Mouse (Mus musculus): Measurements from ENCODE around the gene Rfpl4b. TPM values are rescaled to one million over a fixed set of nuclear protein-coding genes. Genes with fewer than 3 reads are reported as not detected.
"Not testable (repeated sequence)": the region's sequence is repeated elsewhere in the genome, so short reads cannot be mapped to it uniquely, and the experiment has no call there.

Gene Rfpl4b
- polyA plus RNA-seq (2015; fragmentation: Nextera tagmentation; extraction: Ambion mirVana) = not detected in 2 replicates

GRCm38 (mm10) chr10:38821679-38822078 lies at the start of gene Rfpl4b:
Gene Rfpl4b (minus strand): TSS chr10:38821779.
- no peak within 1 kb of the TSS for H3K9ac ChIP-seq (replicated peaks; ENCODE audit: low read depth, low read length)
- WGBS = 96% methylated on average over 3 of the region's 3 CpGs
- no peak within 1 kb of the TSS for H3K4me3 ChIP-seq (replicated peaks; ENCODE audit: low read length)
- no peaks in the 10 kb centered on the region for H3K27me3 ChIP-seq (replicated peaks; ENCODE audit: control insufficient read depth, insufficient read depth, low read length)
- H3K36me3 ChIP-seq (ENCODE audit: control insufficient read depth, insufficient read depth) = no peaks in the 10 kb centered on the region
- no peak within 1 kb of the TSS for H3K27ac ChIP-seq (ENCODE audit: low read length)
- no peak for ATAC-seq
- H3K9me3 ChIP-seq (ENCODE audit: control insufficient read depth, low read length) = 0 out of 2 replicates have a peak, but pooled peaks cover 8% of the 10 kb centered on the region
- no peak within 1 kb of the TSS for H3K4me2 ChIP-seq (ENCODE audit: low read length)
- no peaks in the 10 kb centered on the region for H3K4me1 ChIP-seq (replicated peaks; ENCODE audit: control insufficient read depth, insufficient read depth, low read length)

GRCm38 (mm10) chr10:38855186-38855585 lies 33.6 kb upstream of the Rfpl4b start:
- H3K27ac ChIP-seq (ENCODE audit: low read length) = no peak overlapping the region
- H3K4me2 ChIP-seq (ENCODE audit: low read length) = no peak overlapping the region
- WGBS = 61% methylated on average over 2 of the region's 2 CpGs
- H3K27me3 ChIP-seq (replicated peaks; ENCODE audit: control insufficient read depth, insufficient read depth, low read length) = no peaks in the 10 kb centered on the region
- H3K4me1 ChIP-seq (replicated peaks; ENCODE audit: control insufficient read depth, insufficient read depth, low read length) = no peaks in the 10 kb centered on the region
- no peak overlapping the region for H3K4me3 ChIP-seq (replicated peaks; ENCODE audit: low read length)
- H3K36me3 ChIP-seq (ENCODE audit: control insufficient read depth, insufficient read depth) = no peaks in the 10 kb centered on the region
- no peaks in the 10 kb centered on the region for H3K9me3 ChIP-seq (ENCODE audit: control insufficient read depth, low read length)
- ATAC-seq = no peak
- H3K9ac ChIP-seq (replicated peaks; ENCODE audit: low read depth, low read length) = no peak overlapping the region

- H3K27ac ChIP-seq (ENCODE audit: low read length); ATAC-seq; H3K4me3 ChIP-seq (replicated peaks; ENCODE audit: low read length); H3K9ac ChIP-seq (replicated peaks; ENCODE audit: low read depth, low read length); H3K4me1 ChIP-seq (replicated peaks; ENCODE audit: control insufficient read depth, insufficient read depth, low read length); H3K4me2 ChIP-seq (ENCODE audit: low read length); H3K27me3 ChIP-seq (replicated peaks; ENCODE audit: control insufficient read depth, insufficient read depth, low read length); H3K9me3 ChIP-seq (ENCODE audit: control insufficient read depth, low read length); H3K36me3 ChIP-seq (ENCODE audit: control insufficient read depth, insufficient read depth): not testable (repeated sequence)
- WGBS = 38% methylated on average over 5 of the region's 5 CpGs
These were observed 28.4 kb upstream of the Rfpl4b start for GRCm38 (mm10) chr10:38850006-38850405.

GRCm38 (mm10) chr10:38848884-38849499 lies 27.4 kb upstream of the Rfpl4b start:
- H3K27ac ChIP-seq (ENCODE audit: low read length) = no peak overlapping the region
- 12% methylated on average over 8 of the region's 8 CpGs for WGBS
- H3K27me3 ChIP-seq (replicated peaks; ENCODE audit: control insufficient read depth, insufficient read depth, low read length) = no peaks in the 10 kb centered on the region
- ATAC-seq = peak; percentile 66; the same call in 1 of the 2 replicates
- H3K9me3 ChIP-seq (ENCODE audit: control insufficient read depth, low read length) = no peaks in the 10 kb centered on the region
- no peaks in the 10 kb centered on the region for H3K36me3 ChIP-seq (ENCODE audit: control insufficient read depth, insufficient read depth)
- no peak overlapping the region for H3K4me3 ChIP-seq (replicated peaks; ENCODE audit: low read length)
- H3K4me2 ChIP-seq (ENCODE audit: low read length) = no peak overlapping the region
- H3K4me1 ChIP-seq (replicated peaks; ENCODE audit: control insufficient read depth, insufficient read depth, low read length) = no peaks in the 10 kb centered on the region
- no peak overlapping the region for H3K9ac ChIP-seq (replicated peaks; ENCODE audit: low read depth, low read length)

- Histone ChIP-seq H3K4me3 (replicated peaks; ENCODE audit: low read length) (no peak overlapping the region), H3K9ac (replicated peaks; ENCODE audit: low read depth, low read length) (no peak overlapping the region), H3K4me2 (ENCODE audit: low read length) (no peak overlapping the region), H3K27ac (ENCODE audit: low read length) (no peak overlapping the region), H3K9me3 (ENCODE audit: control insufficient read depth, low read length) (no peaks in the 10 kb centered on the region), H3K27me3 (replicated peaks; ENCODE audit: control insufficient read depth, insufficient read depth, low read length) (no peaks in the 10 kb centered on the region), H3K36me3 (ENCODE audit: control insufficient read depth, insufficient read depth) (no peaks in the 10 kb centered on the region), H3K4me1 (replicated peaks; ENCODE audit: control insufficient read depth, insufficient read depth, low read length) (no peaks in the 10 kb centered on the region)
- WGBS = 84% methylated on average over 4 of the region's 4 CpGs
- no peak for ATAC-seq
These were observed 26.7 kb upstream of the Rfpl4b start for GRCm38 (mm10) chr10:38848231-38848630.

GRCm38 (mm10) chr10:38823741-38824140 lies 2.2 kb upstream of the Rfpl4b start:
- 58% methylated on average over 1 of the region's 1 CpGs for WGBS
- Histone ChIP-seq H3K4me3 (replicated peaks; ENCODE audit: low read length) (no peak overlapping the region), H3K27ac (ENCODE audit: low read length) (no peak overlapping the region), H3K4me1 (replicated peaks; ENCODE audit: control insufficient read depth, insufficient read depth, low read length) (no peaks in the 10 kb centered on the region), H3K4me2 (ENCODE audit: low read length) (no peak overlapping the region), H3K9ac (replicated peaks; ENCODE audit: low read depth, low read length) (no peak overlapping the region), H3K36me3 (ENCODE audit: control insufficient read depth, insufficient read depth) (no peaks in the 10 kb centered on the region), H3K27me3 (replicated peaks; ENCODE audit: control insufficient read depth, insufficient read depth, low read length) (no peaks in the 10 kb centered on the region), H3K9me3 (ENCODE audit: control insufficient read depth, low read length) (0 out of 2 replicates have a peak, but pooled peaks cover 8% of the 10 kb centered on the region)
- no peak for ATAC-seq

GRCm38 (mm10) chr10:38806056-38806455 lies 15.5 kb downstream of the Rfpl4b start:
- H3K4me2 ChIP-seq (ENCODE audit: low read length) = no peak overlapping the region
- H3K4me1 ChIP-seq (replicated peaks; ENCODE audit: control insufficient read depth, insufficient read depth, low read length) = no peaks in the 10 kb centered on the region

GRCm38 (mm10) chr10:38804047-38804446 lies 17.5 kb downstream of the Rfpl4b start:
- Histone ChIP-seq H3K27me3 (replicated peaks; ENCODE audit: control insufficient read depth, insufficient read depth, low read length) (no peaks in the 10 kb centered on the region), H3K4me2 (ENCODE audit: low read length) (no peak overlapping the region), H3K4me1 (replicated peaks; ENCODE audit: control insufficient read depth, insufficient read depth, low read length) (no peaks in the 10 kb centered on the region), H3K27ac (ENCODE audit: low read length) (no peak overlapping the region), H3K9me3 (ENCODE audit: control insufficient read depth, low read length) (no peaks in the 10 kb centered on the region), H3K4me3 (replicated peaks; ENCODE audit: low read length) (no peak overlapping the region), H3K9ac (replicated peaks; ENCODE audit: low read depth, low read length) (no peak overlapping the region), H3K36me3 (ENCODE audit: control insufficient read depth, insufficient read depth) (no peaks in the 10 kb centered on the region)
- ATAC-seq = no peak
- 93% methylated on average over 8 of the region's 8 CpGs for WGBS

More at GRCm38 (mm10) chr10:38806056-38806455, 15.5 kb downstream of the Rfpl4b start:
- no peak overlapping the region for H3K27ac ChIP-seq (ENCODE audit: low read length)
- no peak overlapping the region for H3K9ac ChIP-seq (replicated peaks; ENCODE audit: low read depth, low read length)
- 77% methylated on average over 2 of the region's 2 CpGs for WGBS
- H3K4me3 ChIP-seq (replicated peaks; ENCODE audit: low read length) = no peak overlapping the region
- H3K9me3 ChIP-seq (ENCODE audit: control insufficient read depth, low read length) = no peaks in the 10 kb centered on the region
- no peaks in the 10 kb centered on the region for H3K36me3 ChIP-seq (ENCODE audit: control insufficient read depth, insufficient read depth)
- ATAC-seq = no peak
- H3K27me3 ChIP-seq (replicated peaks; ENCODE audit: control insufficient read depth, insufficient read depth, low read length) = no peaks in the 10 kb centered on the region

- Histone ChIP-seq H3K4me1 (replicated peaks; ENCODE audit: control insufficient read depth, insufficient read depth, low read length) (no peaks in the 10 kb centered on the region), H3K4me3 (replicated peaks; ENCODE audit: low read length) (no peak overlapping the region), H3K36me3 (ENCODE audit: control insufficient read depth, insufficient read depth) (no peaks in the 10 kb centered on the region), H3K9ac (replicated peaks; ENCODE audit: low read depth, low read length) (no peak overlapping the region), H3K9me3 (ENCODE audit: control insufficient read depth, low read length) (no peaks in the 10 kb centered on the region), H3K27ac (ENCODE audit: low read length) (no peak overlapping the region), H3K4me2 (ENCODE audit: low read length) (no peak overlapping the region), H3K27me3 (replicated peaks; ENCODE audit: control insufficient read depth, insufficient read depth, low read length) (no peaks in the 10 kb centered on the region)
- WGBS = 94% methylated on average over 7 of the region's 7 CpGs
- no peak for ATAC-seq
These were observed 18.3 kb downstream of the Rfpl4b start for GRCm38 (mm10) chr10:38803304-38803703.

GRCm38 (mm10) chr10:38788612-38789011 lies 33.0 kb downstream of the Rfpl4b start:
- Histone ChIP-seq H3K4me1 (replicated peaks; ENCODE audit: control insufficient read depth, insufficient read depth, low read length) (no peaks in the 10 kb centered on the region), H3K36me3 (ENCODE audit: control insufficient read depth, insufficient read depth) (no peaks in the 10 kb centered on the region), H3K4me2 (ENCODE audit: low read length) (no peak overlapping the region), H3K9me3 (ENCODE audit: control insufficient read depth, low read length) (no peaks in the 10 kb centered on the region), H3K27me3 (replicated peaks; ENCODE audit: control insufficient read depth, insufficient read depth, low read length) (no peaks in the 10 kb centered on the region), H3K4me3 (replicated peaks; ENCODE audit: low read length) (no peak overlapping the region), H3K27ac (ENCODE audit: low read length) (no peak overlapping the region), H3K9ac (replicated peaks; ENCODE audit: low read depth, low read length) (no peak overlapping the region)
- 78% methylated on average over 3 of the region's 3 CpGs for WGBS
- no peak for ATAC-seq
